Mouse (Mus musculus) thymus, adult 2 months (tissue): ENCODE measurements around the gene Nsd2.

Source experiments
- CTCF ChIP-seq: fragments of 200-500 bp; IDR thresholded peaks from 2 replicates; pipeline ENCODE4 v1.5.1; 2012; ENCODE audit warnings: mild to moderate bottlenecking, control low read depth, low read length, moderate library complexity, borderline replicate concordance; ENCODE audit not compliant: control insufficient read depth, poor library complexity, insufficient read depth; ENCODE audit errors: extremely low read depth
- POLR2A ChIP-seq: fragments of 200-500 bp; IDR thresholded peaks from 2 replicates; pipeline ENCODE4 v1.6.1; 2012; ENCODE audit warnings: mild to moderate bottlenecking, low read length, control low read depth, moderate library complexity; ENCODE audit not compliant: control insufficient read depth, poor library complexity, insufficient read depth; ENCODE audit errors: extremely low read depth

- TF ChIP-seq CTCF: no peak
- no peak for TF ChIP-seq POLR2A
Measured at GRCm38 (mm10) chr5:33920924-33921323, 100.4 kb downstream of the Nsd2 start.
